Mouse (Mus musculus): ENCODE results near the gene Pla2g1b. TPM values are rescaled to one million over a fixed set of nuclear protein-coding genes. Genes with fewer than 3 reads are reported as not detected.

Pla2g1b gene
- total RNA-seq (2014; rRNA removed) (not detected in 2 replicates), polyA plus RNA-seq (2015; fragmentation: Nextera tagmentation; extraction: Ambion mirVana) (not detected in 2 replicates)

GRCm38 (mm10) chr5:115465642-115466420 lies at the start of gene Pla2g1b:
TSS of gene Pla2g1b (plus strand) at chr5:115466262.
- Histone ChIP-seq H3K27me3 (ENCODE audit: insufficient read depth, low read length) (no peaks in the 10 kb centered on the region), H3K4me2 (ENCODE audit: low read depth) (no peak within 1 kb of the TSS), H3K9ac (no peak within 1 kb of the TSS), H3K27ac (ENCODE audit: low read depth, low read length) (no peak within 1 kb of the TSS), H3K4me1 (ENCODE audit: insufficient read depth) (no peaks in the 10 kb centered on the region), H3K9me3 (ENCODE audit: low read length) (no peaks in the 10 kb centered on the region), H3K4me3 (ENCODE audit: low read depth, low read length) (no peak within 1 kb of the TSS), H3K36me3 (ENCODE audit: insufficient read depth) (no peaks in the 10 kb centered on the region)
- DNase-seq (no peak), ATAC-seq (no peak)
- 51% methylated on average over 9 of the region's 9 CpGs for whole genome bisulfite sequencing
- TF ChIP-seq CTCF (IDR thresholded peaks at IDR 0.05; ENCODE audit: low read depth), result peak; percentile 39

- H3K27me3 ChIP-seq (ENCODE audit: insufficient read depth, low read length), result no peaks in the 10 kb centered on the region
- H3K9me3 ChIP-seq (ENCODE audit: low read length), result no peaks in the 10 kb centered on the region
- peak overlapping the region; percentile 96 for H3K4me3 ChIP-seq (ENCODE audit: low read depth, low read length)
- DNase-seq (no peak), ATAC-seq (no peak)
- TF ChIP-seq CTCF (IDR thresholded peaks at IDR 0.05; ENCODE audit: low read depth), result no peak
- no peaks in the 10 kb centered on the region for H3K36me3 ChIP-seq (ENCODE audit: insufficient read depth)
- H3K9ac ChIP-seq, result peak overlapping the region; percentile 99
- peak overlapping the region; percentile 95 for H3K4me2 ChIP-seq (ENCODE audit: low read depth)
- 3% methylated on average over 20 of the region's 20 CpGs for WGBS
- peak overlapping the region; percentile 91 for H3K27ac ChIP-seq (ENCODE audit: low read depth, low read length)
- H3K4me1 ChIP-seq (ENCODE audit: insufficient read depth), result peaks cover 28% of the 10 kb centered on the region
These were observed 37.2 kb upstream of the Pla2g1b start for GRCm38 (mm10) chr5:115428831-115429358.

GRCm38 (mm10) chr5:115429359-115430186 lies 36.5 kb upstream of the Pla2g1b start, which contains the start of gene Msi1:
TSS of gene Msi1 (plus strand) at chr5:115429599.
- DNase-seq (peak; percentile 59), ATAC-seq (peak; percentile 65)
- WGBS, result 2% methylated on average over 50 of the region's 117 CpGs
- TF ChIP-seq CTCF (IDR thresholded peaks at IDR 0.05; ENCODE audit: low read depth), result no peak
- Histone ChIP-seq H3K36me3 (ENCODE audit: insufficient read depth) (no peaks in the 10 kb centered on the region), H3K9ac (peak within 1 kb of the TSS; percentile 99), H3K9me3 (ENCODE audit: low read length) (no peaks in the 10 kb centered on the region), H3K4me1 (ENCODE audit: insufficient read depth) (peaks cover 30% of the 10 kb centered on the region), H3K27me3 (ENCODE audit: insufficient read depth, low read length) (no peaks in the 10 kb centered on the region), H3K4me3 (ENCODE audit: low read depth, low read length) (peak within 1 kb of the TSS; percentile 96), H3K27ac (ENCODE audit: low read depth, low read length) (peak within 1 kb of the TSS; percentile 91), H3K4me2 (ENCODE audit: low read depth) (peak within 1 kb of the TSS; percentile 95)

- H3K9me3 ChIP-seq (ENCODE audit: low read length), result no peaks in the 10 kb centered on the region
- peak overlapping the region; percentile 91 for H3K27ac ChIP-seq (ENCODE audit: low read depth, low read length)
- ATAC-seq, result peak; percentile 16; the same call in 1 of the 2 replicates
- peaks cover 38% of the 10 kb centered on the region for H3K4me1 ChIP-seq (ENCODE audit: insufficient read depth)
- no peaks in the 10 kb centered on the region for H3K36me3 ChIP-seq (ENCODE audit: insufficient read depth)
- H3K4me2 ChIP-seq (ENCODE audit: low read depth), result peak overlapping the region; percentile 95
- no peak for TF ChIP-seq CTCF (IDR thresholded peaks at IDR 0.05; ENCODE audit: low read depth)
- WGBS, result 2% methylated on average over 49 of the region's 73 CpGs
- H3K27me3 ChIP-seq (ENCODE audit: insufficient read depth, low read length), result no peaks in the 10 kb centered on the region
- peak overlapping the region; percentile 99 for H3K9ac ChIP-seq
- DNase-seq, result peak; percentile 13
- peak overlapping the region; percentile 96 for H3K4me3 ChIP-seq (ENCODE audit: low read depth, low read length)
These were observed 35.7 kb upstream of the Pla2g1b start for GRCm38 (mm10) chr5:115430187-115430960.

GRCm38 (mm10) chr5:115431061-115431897 lies 34.8 kb upstream of the Pla2g1b start:
- Histone ChIP-seq H3K9ac (peak overlapping the region; percentile 99), H3K4me3 (ENCODE audit: low read depth, low read length) (peak overlapping the region; percentile 96), H3K4me1 (ENCODE audit: insufficient read depth) (peaks cover 47% of the 10 kb centered on the region), H3K4me2 (ENCODE audit: low read depth) (peak overlapping the region; percentile 95), H3K27ac (ENCODE audit: low read depth, low read length) (peak overlapping the region; percentile 91), H3K36me3 (ENCODE audit: insufficient read depth) (0 out of 2 replicates have a peak, but pooled peaks cover 5% of the 10 kb centered on the region), H3K27me3 (ENCODE audit: insufficient read depth, low read length) (no peaks in the 10 kb centered on the region), H3K9me3 (ENCODE audit: low read length) (no peaks in the 10 kb centered on the region)
- WGBS, result 6% methylated on average over 14 of the region's 14 CpGs
- DNase-seq (peak; percentile 70), ATAC-seq (no peak)
- peak; percentile 68 for TF ChIP-seq CTCF (IDR thresholded peaks at IDR 0.05; ENCODE audit: low read depth)

Measured in forebrain, postnatal 0 days (tissue).